Mouse (Mus musculus): ENCODE data around the gene Isl2.

DNA sequence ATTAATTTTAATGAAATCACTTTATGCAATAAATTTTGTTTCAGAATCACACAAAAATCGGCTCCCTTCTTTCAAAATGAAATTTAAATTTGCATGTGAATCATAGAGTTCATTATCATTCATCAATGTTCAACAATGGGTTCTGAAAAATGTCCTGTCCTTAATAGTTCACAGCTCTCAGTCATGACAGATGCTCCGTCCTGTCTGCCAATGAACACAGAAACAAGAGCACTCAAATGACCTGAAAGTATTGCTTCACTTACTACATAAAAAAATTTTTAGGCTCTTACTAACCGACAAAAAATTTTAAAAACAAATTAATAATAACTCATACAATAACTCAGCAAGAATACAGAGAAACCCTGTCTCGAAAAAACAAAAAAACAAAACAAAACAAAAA is 29.8 kb upstream of the Isl2 start:
- TF ChIP-seq ZNF384 (IDR thresholded peaks at IDR 0.05; ENCODE audit: low read depth, low read length) (no peak), EP300 (IDR thresholded peaks at IDR 0.05; ENCODE audit: low read depth in 1 of 2, low read length in 2 of 2) (no peak)
